Mouse (Mus musculus): ENCODE measurements around the gene Flrt1. TPM values are rescaled to one million over a fixed set of nuclear protein-coding genes. Genes with fewer than 3 reads are reported as not detected.
A peak's percentile ranks its signal among the peaks of the same experiment; 100 is the strongest.

Flrt1 gene
- polyA plus RNA-seq, 1 experiment, result not detected

DNA sequence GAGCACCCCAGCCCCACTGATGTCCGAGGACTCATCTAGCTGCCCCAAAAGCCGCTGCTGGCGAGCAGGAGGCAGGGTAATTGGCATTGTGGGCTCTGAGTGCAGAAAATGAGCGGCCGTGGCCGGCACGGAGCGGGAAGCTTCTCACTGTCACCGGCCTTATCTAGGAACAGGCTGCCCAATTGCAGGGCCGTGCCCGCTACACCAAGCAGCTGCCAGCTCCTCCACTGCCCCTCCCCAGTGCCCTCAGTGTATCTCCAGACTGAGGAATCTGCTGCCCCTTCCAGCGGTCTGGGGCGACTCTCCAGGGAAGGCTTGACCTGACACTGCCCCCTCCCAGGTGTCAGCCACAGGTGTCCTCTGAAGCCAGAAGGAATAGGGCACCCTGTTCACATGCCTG is 40.8 kb upstream of the Flrt1 start:
- peaks cover 1% of the 10 kb centered on the region; the same call in 1 of the 2 replicates for H3K4me1 ChIP-seq (ENCODE audit: control insufficient read depth, insufficient read depth, low read length)
- H3K27ac ChIP-seq (ENCODE audit: control insufficient read depth, insufficient read depth, low read depth, low read length, poor library complexity), result no peak overlapping the region
- no peak for TF ChIP-seq CTCF (IDR thresholded peaks at IDR 0.05; ENCODE audit: control insufficient read depth, insufficient read depth, low read length)
- no peak overlapping the region for H3K4me3 ChIP-seq (replicated peaks; ENCODE audit: control insufficient read depth, low read depth, low read length)
- 74% methylated on average over 13 of the region's 13 CpGs for WGBS

DNA sequence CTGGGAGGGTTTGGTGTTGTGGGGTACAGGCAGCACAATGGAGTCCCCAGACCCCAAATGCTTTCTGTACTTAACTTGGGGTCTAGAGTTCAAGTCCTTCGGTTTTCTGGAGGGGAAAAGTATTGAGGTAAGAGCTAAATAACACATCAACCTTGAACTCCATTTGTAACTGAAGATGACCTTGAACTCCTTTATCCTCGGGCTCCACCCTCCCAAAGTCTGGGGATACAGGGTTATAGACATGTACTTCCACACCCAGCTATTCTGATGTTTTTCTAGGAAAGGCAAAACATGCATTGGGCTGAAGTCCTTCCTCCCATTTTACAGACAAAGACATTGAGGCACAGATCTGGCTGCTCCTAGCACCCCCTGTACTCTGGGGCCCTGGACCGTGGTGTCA is 38.9 kb upstream of the Flrt1 start:
- Histone ChIP-seq H3K4me1 (ENCODE audit: control insufficient read depth, insufficient read depth, low read length) (peaks cover 1% of the 10 kb centered on the region; the same call in 1 of the 2 replicates), H3K4me3 (replicated peaks; ENCODE audit: control insufficient read depth, low read depth, low read length) (no peak overlapping the region), H3K27ac (ENCODE audit: control insufficient read depth, insufficient read depth, low read depth, low read length, poor library complexity) (no peak overlapping the region)
- TF ChIP-seq CTCF (IDR thresholded peaks at IDR 0.05; ENCODE audit: control insufficient read depth, insufficient read depth, low read length) (no peak), POLR2A (IDR thresholded peaks at IDR 0.05; ENCODE audit: borderline replicate concordance, control insufficient read depth, low read depth, low read length) (no peak)
- WGBS, result 70% methylated on average over 3 of the region's 3 CpGs

DNA sequence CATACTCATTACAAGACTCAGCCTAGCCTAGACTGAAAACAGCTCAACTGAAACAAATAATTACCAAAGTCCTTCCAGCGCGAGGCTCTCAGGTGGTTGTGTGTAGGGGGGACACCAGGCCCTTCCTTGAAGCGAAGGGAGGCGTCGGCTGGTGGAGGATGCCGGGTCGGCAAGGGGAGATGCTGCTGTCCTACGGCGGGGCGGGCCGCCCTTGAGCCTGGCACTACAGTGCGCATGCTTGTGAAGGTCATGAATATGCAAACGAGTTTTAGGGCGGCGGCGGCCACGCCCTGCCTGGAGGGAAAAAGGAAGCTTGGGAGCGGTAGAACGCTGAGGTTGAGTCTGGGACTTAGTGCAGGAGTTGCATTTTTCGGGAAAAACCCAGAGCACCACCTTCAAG is 38.3 kb upstream of the Flrt1 start:
- TF ChIP-seq CTCF (IDR thresholded peaks at IDR 0.05; ENCODE audit: control insufficient read depth, insufficient read depth, low read length), result no peak
- TF ChIP-seq POLR2A (IDR thresholded peaks at IDR 0.05; ENCODE audit: borderline replicate concordance, control insufficient read depth, low read depth, low read length), result no peak
- peaks cover 1% of the 10 kb centered on the region; the same call in 1 of the 2 replicates for H3K4me1 ChIP-seq (ENCODE audit: control insufficient read depth, insufficient read depth, low read length)
- H3K4me3 ChIP-seq (replicated peaks; ENCODE audit: control insufficient read depth, low read depth, low read length), result peak overlapping the region; percentile 47
- WGBS, result 2% methylated on average over 20 of the region's 20 CpGs
- H3K27ac ChIP-seq (ENCODE audit: control insufficient read depth, insufficient read depth, low read depth, low read length, poor library complexity), result no peak overlapping the region

DNA sequence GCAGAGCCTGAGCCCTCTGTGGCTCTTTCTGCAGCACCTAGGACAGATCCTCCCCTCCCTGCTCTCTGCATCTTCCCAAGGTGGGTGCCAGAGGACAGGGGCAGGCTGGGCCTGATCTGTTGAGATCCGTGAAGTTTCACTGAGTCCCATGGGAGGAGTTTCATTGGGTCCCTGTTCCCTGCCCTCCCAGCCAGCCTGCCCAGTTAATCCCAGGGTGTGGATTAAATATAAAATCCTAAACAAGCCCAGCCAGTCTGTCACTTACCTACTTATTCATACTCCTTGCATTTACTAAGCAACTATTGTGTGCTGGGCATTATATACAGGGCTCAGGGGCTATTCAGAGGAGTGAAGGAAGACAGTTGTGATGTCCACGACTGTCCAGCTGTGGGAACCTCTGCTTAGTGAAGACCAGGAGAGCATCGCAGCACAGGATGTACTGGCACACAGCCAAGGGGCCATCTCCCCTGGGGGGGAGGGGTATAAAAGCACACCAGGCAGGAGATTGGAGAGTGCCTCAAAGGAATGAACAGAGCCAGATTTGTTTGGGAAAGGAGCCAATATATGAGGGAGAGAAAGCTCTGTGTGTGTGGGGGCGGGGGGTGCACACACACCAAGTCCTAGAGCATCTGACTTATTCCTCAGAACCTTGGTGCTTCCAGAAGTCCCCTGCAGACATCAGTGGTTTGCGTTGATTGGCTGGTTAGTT is 36.8 kb upstream of the Flrt1 start:
- no peak for TF ChIP-seq CTCF (IDR thresholded peaks at IDR 0.05; ENCODE audit: control insufficient read depth, insufficient read depth, low read length)
- no peak for TF ChIP-seq POLR2A (IDR thresholded peaks at IDR 0.05; ENCODE audit: borderline replicate concordance, control insufficient read depth, low read depth, low read length)
- peaks cover 1% of the 10 kb centered on the region; the same call in 1 of the 2 replicates for H3K4me1 ChIP-seq (ENCODE audit: control insufficient read depth, insufficient read depth, low read length)
- H3K27ac ChIP-seq (ENCODE audit: control insufficient read depth, insufficient read depth, low read depth, low read length, poor library complexity), result no peak overlapping the region
- WGBS, result 80% methylated on average over 5 of the region's 5 CpGs
- no peak overlapping the region for H3K4me3 ChIP-seq (replicated peaks; ENCODE audit: control insufficient read depth, low read depth, low read length)

DNA sequence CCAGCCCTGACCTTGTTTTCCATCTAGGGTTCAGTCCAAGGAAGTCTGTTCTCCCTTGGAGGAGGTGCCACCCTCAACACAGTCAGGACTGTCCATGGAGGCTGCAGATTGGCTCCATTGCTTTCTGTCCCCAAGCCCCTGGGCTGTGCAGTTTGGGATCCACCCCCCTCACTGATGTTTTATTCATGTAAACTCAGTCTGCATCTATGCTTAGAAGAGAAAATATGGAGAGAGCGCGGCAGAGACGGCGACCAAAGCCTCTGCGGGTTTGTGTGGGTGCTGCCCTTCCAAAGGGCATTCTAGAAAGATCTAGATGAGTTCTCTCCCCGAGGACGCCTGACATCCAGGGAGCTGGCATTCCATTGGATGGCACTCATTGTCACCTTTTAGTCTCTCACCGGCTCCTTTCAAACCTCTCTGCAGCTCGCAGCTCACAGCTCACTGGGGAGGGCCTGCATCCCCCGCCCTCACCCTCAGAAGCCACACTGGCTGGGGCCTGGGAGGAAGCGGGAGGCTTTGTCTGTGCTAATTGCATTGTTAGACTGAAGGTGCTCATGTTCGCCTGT is 35.4 kb upstream of the Flrt1 start:
- H3K27ac ChIP-seq (ENCODE audit: control insufficient read depth, insufficient read depth, low read depth, low read length, poor library complexity), result no peak overlapping the region
- no peak overlapping the region for H3K4me3 ChIP-seq (replicated peaks; ENCODE audit: control insufficient read depth, low read depth, low read length)
- peaks cover 1% of the 10 kb centered on the region; the same call in 1 of the 2 replicates for H3K4me1 ChIP-seq (ENCODE audit: control insufficient read depth, insufficient read depth, low read length)
- WGBS, result 77% methylated on average over 12 of the region's 12 CpGs
- TF ChIP-seq POLR2A (IDR thresholded peaks at IDR 0.05; ENCODE audit: borderline replicate concordance, control insufficient read depth, low read depth, low read length) (no peak), CTCF (IDR thresholded peaks at IDR 0.05; ENCODE audit: control insufficient read depth, insufficient read depth, low read length) (no peak)

DNA sequence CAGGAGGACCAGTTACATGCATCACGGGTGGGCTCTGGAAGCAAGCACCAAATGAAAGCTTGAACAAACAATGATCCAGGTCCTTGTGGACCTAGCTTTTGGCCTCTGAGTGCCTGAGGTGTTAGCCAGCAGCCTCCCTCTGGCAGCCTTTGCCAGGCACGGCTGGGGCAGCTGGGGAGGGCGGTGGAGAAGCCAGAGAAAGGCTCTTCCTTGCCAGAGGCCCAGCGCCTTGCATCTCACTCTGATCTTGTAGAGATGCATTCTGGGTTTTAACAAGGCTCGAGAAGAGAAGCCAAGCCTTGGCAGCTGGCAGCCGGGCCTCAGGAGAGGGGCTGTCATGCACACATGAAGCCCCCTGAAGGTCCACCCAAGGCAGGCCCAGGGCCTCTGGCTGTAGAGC is 34.8 kb upstream of the Flrt1 start:
- peaks cover 1% of the 10 kb centered on the region; the same call in 1 of the 2 replicates for H3K4me1 ChIP-seq (ENCODE audit: control insufficient read depth, insufficient read depth, low read length)
- no peak overlapping the region for H3K27ac ChIP-seq (ENCODE audit: control insufficient read depth, insufficient read depth, low read depth, low read length, poor library complexity)
- 80% methylated on average over 6 of the region's 6 CpGs for WGBS
- TF ChIP-seq POLR2A (IDR thresholded peaks at IDR 0.05; ENCODE audit: borderline replicate concordance, control insufficient read depth, low read depth, low read length), result no peak
- TF ChIP-seq CTCF (IDR thresholded peaks at IDR 0.05; ENCODE audit: control insufficient read depth, insufficient read depth, low read length), result no peak
- H3K4me3 ChIP-seq (replicated peaks; ENCODE audit: control insufficient read depth, low read depth, low read length), result no peak overlapping the region

DNA sequence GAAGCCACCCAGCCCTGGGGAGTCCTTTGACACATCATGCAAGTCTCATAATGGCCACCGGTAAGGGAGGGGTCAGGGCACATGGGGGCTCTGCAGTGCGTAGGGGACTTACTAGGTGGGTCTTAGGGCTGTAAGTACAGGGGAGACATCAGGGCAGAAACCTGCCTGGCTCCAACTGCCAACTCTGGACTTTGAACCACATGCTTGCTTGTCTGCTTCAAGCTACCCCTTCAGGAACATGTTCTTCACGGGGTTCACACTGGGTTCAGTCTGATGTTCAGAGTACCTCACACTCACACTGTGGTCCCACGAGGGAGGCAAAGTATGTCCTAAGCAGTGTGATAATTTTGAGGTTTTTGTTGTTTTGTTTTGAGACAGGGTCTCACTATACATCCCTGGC is 33.8 kb upstream of the Flrt1 start:
- Histone ChIP-seq H3K4me1 (ENCODE audit: control insufficient read depth, insufficient read depth, low read length) (peaks cover 1% of the 10 kb centered on the region; the same call in 1 of the 2 replicates), H3K27ac (ENCODE audit: control insufficient read depth, insufficient read depth, low read depth, low read length, poor library complexity) (no peak overlapping the region), H3K4me3 (replicated peaks; ENCODE audit: control insufficient read depth, low read depth, low read length) (no peak overlapping the region)
- WGBS, result 72% methylated on average over 4 of the region's 4 CpGs
- TF ChIP-seq CTCF (IDR thresholded peaks at IDR 0.05; ENCODE audit: control insufficient read depth, insufficient read depth, low read length) (no peak), POLR2A (IDR thresholded peaks at IDR 0.05; ENCODE audit: borderline replicate concordance, control insufficient read depth, low read depth, low read length) (no peak)

DNA sequence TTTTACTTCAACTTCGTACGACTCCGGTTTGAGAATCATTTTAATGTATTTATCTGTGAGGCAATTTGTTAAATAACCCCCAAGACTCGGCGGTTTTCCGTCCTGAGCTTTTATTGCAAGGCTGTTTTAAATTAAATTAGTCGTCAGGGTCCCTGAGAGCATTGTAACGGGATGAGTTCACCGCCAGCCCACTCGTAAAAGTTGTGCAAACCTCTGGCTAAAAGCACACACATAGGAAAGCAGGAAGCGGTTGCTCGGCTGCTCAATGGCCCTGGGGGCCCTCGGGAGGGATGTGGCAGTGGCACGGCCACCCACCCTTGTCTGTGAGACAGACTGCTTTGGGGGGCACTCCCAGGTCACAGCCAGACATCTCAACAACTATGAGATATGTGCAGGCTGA is 32.8 kb upstream of the Flrt1 start:
- 55% methylated on average over 14 of the region's 14 CpGs for WGBS
- H3K4me1 ChIP-seq (ENCODE audit: control insufficient read depth, insufficient read depth, low read length), result no peaks in the 10 kb centered on the region; the same call in 1 of the 2 replicates
- H3K4me3 ChIP-seq (replicated peaks; ENCODE audit: control insufficient read depth, low read depth, low read length), result no peak overlapping the region
- TF ChIP-seq CTCF (IDR thresholded peaks at IDR 0.05; ENCODE audit: control insufficient read depth, insufficient read depth, low read length), result no peak
- TF ChIP-seq POLR2A (IDR thresholded peaks at IDR 0.05; ENCODE audit: borderline replicate concordance, control insufficient read depth, low read depth, low read length), result no peak
- no peak overlapping the region for H3K27ac ChIP-seq (ENCODE audit: control insufficient read depth, insufficient read depth, low read depth, low read length, poor library complexity)

Data from bone marrow, adult 2 months (tissue).